Mouse (Mus musculus): ENCODE data around the gene Mybpc2.

DNA sequence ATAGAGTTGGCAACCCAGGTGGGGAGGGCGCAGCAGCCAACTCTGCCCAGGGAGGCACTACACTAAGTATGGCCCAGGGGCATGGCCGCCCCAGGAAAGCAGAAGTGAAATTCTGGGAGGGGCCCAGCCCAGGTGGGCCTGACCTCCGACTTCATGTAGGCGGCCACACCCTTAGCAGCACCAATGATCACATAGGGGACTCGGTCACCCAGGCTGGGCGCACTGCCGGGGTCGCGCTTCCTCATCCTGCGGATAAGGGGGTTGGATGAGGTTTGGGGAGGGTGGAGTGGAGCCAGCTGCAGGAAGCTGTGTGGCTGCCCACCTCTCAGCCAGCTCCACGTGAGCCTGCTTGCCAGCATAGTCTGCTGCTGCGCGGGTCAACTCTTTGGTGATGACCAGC lies 9.8 kb upstream of the Mybpc2 start:
- TF ChIP-seq CTCF (IDR thresholded peaks at IDR 0.05; ENCODE audit: control insufficient read depth, insufficient read depth, insufficient replicate concordance, low read depth, low read length) (no peak), POLR2A (IDR thresholded peaks at IDR 0.05; ENCODE audit: control insufficient read depth, low read depth, low read length) (no peak)

Measured in testis, adult 2 months (tissue).